8 mouse cellular contexts compared by ENCODE assay signal in genomic region chr11:39588641-39589385, GRCm38 (mm10).
DNase-seq lines count a peak whose midpoint lies in the region; ATAC-seq and TF ChIP-seq lines count a peak whose summit lies in the region.

No protein-coding gene starts in this region.

- H3K36me3 ChIP-seq in heart, adult 2 months (ENCODE audit: control insufficient read depth, insufficient read depth, low read length) = no peaks in the 10 kb centered on the region
- no peaks in the 10 kb centered on the region for H3K36me3 ChIP-seq in limb, embryonic 11.5 days (ENCODE audit: control insufficient read depth, insufficient read depth, low read length)
- H3K36me3 ChIP-seq in neural tube, embryonic 11.5 days (ENCODE audit: control insufficient read depth, insufficient read depth, low read length) = no peaks in the 10 kb centered on the region

- no peak overlapping the region for H3K27ac ChIP-seq in heart, adult 2 months
- H3K27ac ChIP-seq in limb, embryonic 11.5 days (replicated peaks; ENCODE audit: low read depth, low read length) = no peak overlapping the region
- H3K27ac ChIP-seq in neural tube, embryonic 11.5 days (ENCODE audit: low read depth, low read length) = no peak overlapping the region

- no peaks in the 10 kb centered on the region for H3K9me3 ChIP-seq in limb, embryonic 11.5 days (ENCODE audit: control insufficient read depth, low read length)
- no peaks in the 10 kb centered on the region for H3K9me3 ChIP-seq in neural tube, embryonic 11.5 days (ENCODE audit: control insufficient read depth, low read length)

- H3K27me3 ChIP-seq in heart, adult 2 months (ENCODE audit: control insufficient read depth, insufficient read depth, low read length) = no peaks in the 10 kb centered on the region
- no peaks in the 10 kb centered on the region for H3K27me3 ChIP-seq in limb, embryonic 11.5 days (ENCODE audit: control insufficient read depth, insufficient read depth, low read length)
- no peaks in the 10 kb centered on the region for H3K27me3 ChIP-seq in neural tube, embryonic 11.5 days (ENCODE audit: control insufficient read depth, insufficient read depth, low read length)

- ATAC-seq in limb, embryonic 11.5 days (ENCODE audit: insufficient number of reproducible peaks, low FRiP score, low TSS enrichment, low read depth) = peak; percentile 60; the same call in 1 of the 2 replicates
- ATAC-seq in neural tube, embryonic 11.5 days (ENCODE audit: insufficient read depth, low FRiP score, low TSS enrichment) = peak; percentile 76

- H3K4me3 ChIP-seq in heart, adult 2 months = no peak overlapping the region
- no peak overlapping the region for H3K4me3 ChIP-seq in limb, embryonic 11.5 days (ENCODE audit: low read depth, low read length)
- no peak overlapping the region for H3K4me3 ChIP-seq in neural tube, embryonic 11.5 days (ENCODE audit: low read depth, low read length)

- no peaks in the 10 kb centered on the region for H3K4me1 ChIP-seq in heart, adult 2 months (ENCODE audit: control insufficient read depth, insufficient read depth, low read length)
- H3K4me1 ChIP-seq in limb, embryonic 11.5 days (ENCODE audit: control insufficient read depth, insufficient read depth, low read length) = no peaks in the 10 kb centered on the region
- H3K4me1 ChIP-seq in neural tube, embryonic 11.5 days (ENCODE audit: control insufficient read depth, insufficient read depth, low read length) = no peaks in the 10 kb centered on the region

- H3K9ac ChIP-seq in heart, adult 2 months (ENCODE audit: low read depth, low read length) = no peak overlapping the region
- H3K9ac ChIP-seq in limb, embryonic 11.5 days (ENCODE audit: low read length) = no peak overlapping the region
- no peak overlapping the region for H3K9ac ChIP-seq in neural tube, embryonic 11.5 days (ENCODE audit: low read length)

- intact Hi-C loops in heart, adult 2 months (cut with DNase I) = loop anchor here (2.0 to 5.0 kb wide), 2 partner anchors 558 to 1012 kb away; no protein-coding TSS in a partner anchor

- peak; percentile 79 for TF ChIP-seq CTCF in heart, adult 2 months (IDR thresholded peaks at IDR 0.05)

- TF ChIP-seq POLR2A in heart, adult 2 months (IDR thresholded peaks at IDR 0.05; ENCODE audit: insufficient read depth, low read depth, low read length) = no peak

- DNase-seq in heart, adult 2 months = peak in 1 of 2 experiments; percentile 15
- no peak for DNase-seq in heart, adult 9 months (ENCODE audit: low spot score in 2 of 2)
- DNase-seq in cerebellum, postnatal 25 days = peak; percentile 50 to 69
- peak; percentile 57 to 86 for DNase-seq in frontal cortex, postnatal 36 days (ENCODE audit: low spot score in 2 of 2)
- DNase-seq in kidney, adult 9 months = peak; percentile 39
- DNase-seq in limb, embryonic 11.5 days (ENCODE audit: low spot score) = peak; percentile 78
- DNase-seq in neural tube, embryonic 11.5 days (ENCODE audit: low spot score) = peak; percentile 71
- no peak for DNase-seq in spleen, postnatal 14 days (ENCODE audit: low spot score in 2 of 2)

- H3K79me2 ChIP-seq in heart, adult 2 months (replicated peaks; ENCODE audit: control insufficient read depth, insufficient read depth, low read length) = no peaks in the 10 kb centered on the region

- WGBS in heart, adult 2 months = 17% methylated on average over 15 of the region's 15 CpGs
- 21% methylated on average over 15 of the region's 15 CpGs for WGBS in limb, embryonic 11.5 days
- 25% methylated on average over 15 of the region's 15 CpGs for WGBS in neural tube, embryonic 11.5 days

- no peak for TF ChIP-seq EP300 in heart, adult 2 months (IDR thresholded peaks at IDR 0.05; ENCODE audit: insufficient read depth, low read depth, low read length)

- H3K4me2 ChIP-seq in limb, embryonic 11.5 days (ENCODE audit: low read depth, severe bottlenecking) = no peak overlapping the region
- peak overlapping the region; percentile 19; the same call in 1 of the 2 replicates for H3K4me2 ChIP-seq in neural tube, embryonic 11.5 days (ENCODE audit: low read depth)

Comparison
In these comparisons a context has a peak if more than half of its experiments do, and no peak if none do; other contexts are left out.
1. DNase-seq: peak in cerebellum, postnatal 25 days (2 of 2), frontal cortex, postnatal 36 days (2 of 2), kidney, adult 9 months (single experiment), limb, embryonic 11.5 days (single experiment) and neural tube, embryonic 11.5 days (single experiment); none in heart, adult 9 months (0 of 2) and spleen, postnatal 14 days (0 of 2).